Mouse (Mus musculus) ES-E14 (cell line): Measurements from ENCODE around the gene Rabgap1l. TPM values are rescaled to one million over a fixed set of nuclear protein-coding genes. Genes with fewer than 3 reads are reported as not detected.

Experiments
- DNase-seq: peaks from one replicate; pipeline ENCODE4 v3.0.0-alpha.2; 2013; ENCODE audit warnings: low read depth, low spot score
- H3K27ac ChIP-seq: 2 replicates; pipeline ENCODE4 v1.5.1; 2012; ENCODE audit warnings: low read depth, mild to moderate bottlenecking, low read length, moderate library complexity, mixed read lengths; ENCODE audit not compliant: poor library complexity, insufficient read depth, severe bottlenecking
- H3K36me3 ChIP-seq: 2 replicates; pipeline ENCODE4 v1.6.1; 2012; ENCODE audit warnings: mild to moderate bottlenecking, low read length, moderate library complexity, mixed read lengths; ENCODE audit not compliant: control insufficient read depth, poor library complexity, insufficient read depth, severe bottlenecking
- H3K4me1 ChIP-seq, 2 experiments: fragments of 150-350 bp in 1 of 2; sonication (generic) in 1 of 2; 2 replicates each; pipeline ENCODE4 v1.6.1; 2012; ENCODE audit warnings: low read length in 2 of 2, mild to moderate bottlenecking in 1 of 2, mixed read lengths in 1 of 2; ENCODE audit not compliant: control insufficient read depth in 2 of 2, insufficient read depth in 2 of 2, poor library complexity in 1 of 2
- H3K4me3 ChIP-seq, 2 experiments: fragments of 150-350 bp in 1 of 2; sonication (generic) in 1 of 2; 2 replicates each; pipeline ENCODE4 v1.5.1; 2012; ENCODE audit warnings: low read length in 2 of 2, low read depth in 1 of 2, mild to moderate bottlenecking in 1 of 2, mixed read lengths in 1 of 2; ENCODE audit not compliant: insufficient read depth in 1 of 2, poor library complexity in 1 of 2, severe bottlenecking in 1 of 2
- H3K9ac ChIP-seq: 2 replicates; pipeline ENCODE4 v1.6.1; 2012; ENCODE audit warnings: low read depth, mild to moderate bottlenecking, low read length, mixed read lengths; ENCODE audit not compliant: poor library complexity, insufficient read depth, severe bottlenecking
- H3K9me3 ChIP-seq: fragments of 150-350 bp; sonication (generic); 2 replicates; pipeline ENCODE4 v1.6.1; 2012; ENCODE audit warnings: low read depth, mild to moderate bottlenecking, low read length; ENCODE audit not compliant: control insufficient read depth, insufficient read depth
- CHD2 ChIP-seq: IDR thresholded peaks from 2 replicates; pipeline ENCODE4 v1.6.1; 2014; ENCODE audit warnings: mild to moderate bottlenecking, low read depth, low read length, inconsistent platforms
- HCFC1 ChIP-seq: IDR thresholded peaks from 2 replicates; pipeline ENCODE4 v1.6.1; 2012; ENCODE audit warnings: low read length, inconsistent platforms, borderline replicate concordance; ENCODE audit not compliant: insufficient read depth
- MAFK ChIP-seq: IDR thresholded peaks from 2 replicates; pipeline ENCODE4 v1.6.1; 2014; ENCODE audit warnings: mild to moderate bottlenecking, low read depth, low read length, inconsistent platforms; ENCODE audit not compliant: insufficient read depth
- ZC3H11A ChIP-seq: IDR thresholded peaks from 2 replicates; pipeline ENCODE4 v1.6.1; 2012; ENCODE audit warnings: low read depth, mild to moderate bottlenecking, inconsistent platforms, low read length, borderline replicate concordance
- ZNF384 ChIP-seq: IDR thresholded peaks from 2 replicates; pipeline ENCODE4 v1.6.1; 2012; ENCODE audit warnings: low read depth, low read length, inconsistent platforms
- in situ Hi-C, 2 experiments: fragments of 600-800 bp; cut with MboI; formaldehyde crosslinking; loops; one replicate each; pipeline ENCODE4 v1.15.1; 2025; ENCODE audit warnings: low sequenced_read_pairs in 2 of 2, inconsistent platforms in 1 of 2; ENCODE audit not compliant: unreplicated experiment in 2 of 2
- total RNA-seq: library from RNA; depleted of rRNA; stranded (reverse); fragments of 300-350 nt; gene quantifications from 2 replicates; pipeline ENCODE4 v1.2.3, GENCODE M21; 2012

The Rabgap1l gene
- total RNA-seq, 1 experiment = 10.3 TPM

GRCm38 (mm10) chr1:160374490-160374889 lies 418.5 kb downstream of the Rabgap1l start:
- Histone ChIP-seq H3K4me3 (no peak overlapping the region), H3K36me3 (no peaks in the 10 kb centered on the region), H3K9me3 (no peaks in the 10 kb centered on the region), H3K4me1 (no peaks in the 10 kb centered on the region), H3K9ac (no peak overlapping the region), H3K27ac (no peak overlapping the region)
- TF ChIP-seq ZC3H11A = no peak
- no peak for TF ChIP-seq MAFK
- TF ChIP-seq HCFC1 = no peak
- TF ChIP-seq CHD2 = no peak
- no peak for TF ChIP-seq ZNF384
- in situ Hi-C loops = loop anchor here in 1 of 2 experiments (10.0 kb wide), 1 partner anchor 130 kb away; no protein-coding TSS in a partner anchor
- no peak for DNase-seq

DNA sequence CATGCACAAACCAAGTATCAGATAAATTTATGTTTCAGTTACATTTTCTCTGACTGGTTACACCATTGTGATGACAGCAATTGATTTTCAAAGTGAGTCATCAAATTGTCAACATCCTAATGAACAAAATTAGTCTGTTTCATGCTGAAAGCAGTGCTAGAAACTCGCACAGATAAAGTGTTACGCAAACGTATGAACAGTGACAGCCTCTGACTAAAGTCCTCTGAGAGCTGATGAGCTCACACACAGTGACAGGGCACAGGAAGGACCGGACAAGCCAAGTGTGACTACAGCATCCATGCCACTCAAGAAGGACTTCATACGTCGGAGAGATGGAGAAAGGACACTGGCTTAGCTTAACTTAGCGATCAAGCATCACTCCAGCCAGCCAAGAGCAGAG lies 419.7 kb downstream of the Rabgap1l start:
- H3K4me3 ChIP-seq = no peak overlapping the region
- no peaks in the 10 kb centered on the region for H3K36me3 ChIP-seq
- no peak overlapping the region for H3K27ac ChIP-seq
- no peaks in the 10 kb centered on the region for H3K4me1 ChIP-seq
- no peak for TF ChIP-seq ZNF384
- TF ChIP-seq CHD2 = no peak
- TF ChIP-seq MAFK = no peak
- no peak for TF ChIP-seq ZC3H11A
- no peak for TF ChIP-seq HCFC1
- in situ Hi-C loops = loop anchor here in 1 of 2 experiments (10.0 kb wide), 1 partner anchor 129 kb away; no protein-coding TSS in a partner anchor
- no peaks in the 10 kb centered on the region for H3K9me3 ChIP-seq
- no peak for DNase-seq
- H3K9ac ChIP-seq = no peak overlapping the region

DNA sequence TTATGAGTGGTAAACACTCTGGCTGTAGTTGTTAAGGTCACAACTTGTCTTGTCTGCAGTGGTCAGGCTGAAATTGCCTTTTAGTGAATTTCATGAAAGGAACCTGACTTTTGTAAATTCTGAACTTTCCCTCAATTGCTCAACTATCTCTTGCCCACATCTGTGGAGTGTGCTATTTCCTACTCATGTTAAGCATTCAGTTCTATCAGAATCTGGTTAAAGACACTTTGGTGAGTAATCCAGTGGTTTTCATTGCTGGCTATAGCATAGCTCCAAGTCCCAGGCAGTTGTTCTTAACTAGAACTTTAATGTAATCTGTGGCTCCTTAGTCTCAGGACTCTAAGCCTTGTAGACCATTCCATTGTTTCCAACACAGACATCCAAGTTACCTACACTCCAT lies 421.3 kb downstream of the Rabgap1l start:
- TF ChIP-seq MAFK (no peak), ZNF384 (no peak), ZC3H11A (no peak), CHD2 (no peak), HCFC1 (no peak)
- H3K4me1 ChIP-seq = no peaks in the 10 kb centered on the region
- H3K9ac ChIP-seq = no peak overlapping the region
- no peaks in the 10 kb centered on the region for H3K9me3 ChIP-seq
- H3K36me3 ChIP-seq = no peaks in the 10 kb centered on the region
- no peak overlapping the region for H3K27ac ChIP-seq
- in situ Hi-C loops = loop anchor here in 1 of 2 experiments (10.0 kb wide), 1 partner anchor 127 kb away; no protein-coding TSS in a partner anchor
- H3K4me3 ChIP-seq = no peak overlapping the region
- no peak for DNase-seq

- no peaks in the 10 kb centered on the region for H3K4me1 ChIP-seq
- no peak overlapping the region for H3K4me3 ChIP-seq
- TF ChIP-seq CHD2 (no peak), ZNF384 (no peak), ZC3H11A (no peak), HCFC1 (no peak), MAFK (no peak)
- H3K9me3 ChIP-seq = no peaks in the 10 kb centered on the region
- no peak overlapping the region for H3K9ac ChIP-seq
- H3K27ac ChIP-seq = no peak overlapping the region
- H3K36me3 ChIP-seq = no peaks in the 10 kb centered on the region
- in situ Hi-C loops = loop anchor here in 1 of 2 experiments (10.0 kb wide), 1 partner anchor 126 kb away; no protein-coding TSS in a partner anchor
- DNase-seq = no peak
Observed at GRCm38 (mm10) chr1:160370552-160370951, 422.5 kb downstream of the Rabgap1l start.
